Mouse (Mus musculus) adrenal gland, postnatal 4 days (tissue): ENCODE results near the gene Fam69b. TPM values are rescaled to one million over a fixed set of nuclear protein-coding genes. Genes with fewer than 3 reads are reported as not detected.

Source experiments
- DNase-seq, 2 experiments: peaks; one replicate each; pipeline ENCODE4 v3.0.0; 2021 to 2022; ENCODE audit warnings: low spot score in 2 of 2, mixed read lengths in 2 of 2
- total RNA-seq, 2 experiments: library from RNA; stranded (reverse); gene quantifications; 2 replicates each; pipeline ENCODE4 v1.2.3; 2021

The Fam69b gene
- total RNA-seq, 2 experiments from 2014 or later = 11.1 to 11.4 TPM

- no peak for DNase-seq
Observed at GRCm38 (mm10) chr2:26625419-26625818, 2.8 kb upstream of the Fam69b start.

GRCm38 (mm10) chr2:26626081-26626480 lies 2.2 kb upstream of the Fam69b start:
- DNase-seq = no peak

- no peak for DNase-seq
Observed at GRCm38 (mm10) chr2:26628792-26629437, 658 bp downstream of the Fam69b start.

DNA sequence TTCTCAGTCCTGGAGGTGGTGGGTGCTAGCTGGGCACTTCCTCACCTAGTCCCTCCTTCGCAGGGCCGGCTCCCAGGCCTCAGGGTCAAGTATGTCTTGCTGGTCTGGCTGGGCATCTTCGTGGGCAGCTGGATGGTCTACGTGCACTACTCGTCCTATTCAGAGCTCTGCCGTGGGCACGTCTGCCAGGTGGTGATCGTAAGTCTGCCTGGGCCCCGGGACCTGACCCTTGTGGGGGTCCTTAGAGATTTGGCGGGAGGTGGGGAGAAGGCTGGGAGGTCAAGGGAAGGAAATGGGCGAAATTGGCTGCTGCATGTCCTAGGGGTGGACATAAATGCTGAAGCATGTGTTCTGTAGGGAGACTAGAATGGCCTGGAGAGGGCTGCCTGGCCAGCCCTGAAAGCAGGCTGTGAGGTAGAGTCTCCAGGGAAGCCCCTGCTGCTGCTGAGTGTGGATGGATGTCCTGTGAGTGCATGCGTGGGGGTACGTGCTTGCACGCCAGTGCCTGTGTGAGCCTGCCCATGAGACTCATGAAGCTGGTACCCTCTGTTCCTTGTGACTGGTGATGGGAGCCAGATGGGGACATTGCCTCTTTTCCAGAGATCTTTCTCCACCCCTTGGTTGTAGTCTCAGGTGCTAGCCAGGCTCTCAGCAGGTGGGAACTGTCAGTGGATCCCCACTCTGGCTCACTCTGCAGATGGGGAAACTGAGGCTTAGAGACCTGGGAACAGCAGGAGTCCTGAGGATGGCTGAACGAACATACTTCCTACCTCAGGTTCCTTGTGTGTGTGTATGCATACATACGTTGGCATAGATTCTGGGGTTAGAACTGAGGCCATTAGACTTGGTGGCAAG lies 4.5 kb downstream of the Fam69b start:
- DNase-seq = no peak

DNA sequence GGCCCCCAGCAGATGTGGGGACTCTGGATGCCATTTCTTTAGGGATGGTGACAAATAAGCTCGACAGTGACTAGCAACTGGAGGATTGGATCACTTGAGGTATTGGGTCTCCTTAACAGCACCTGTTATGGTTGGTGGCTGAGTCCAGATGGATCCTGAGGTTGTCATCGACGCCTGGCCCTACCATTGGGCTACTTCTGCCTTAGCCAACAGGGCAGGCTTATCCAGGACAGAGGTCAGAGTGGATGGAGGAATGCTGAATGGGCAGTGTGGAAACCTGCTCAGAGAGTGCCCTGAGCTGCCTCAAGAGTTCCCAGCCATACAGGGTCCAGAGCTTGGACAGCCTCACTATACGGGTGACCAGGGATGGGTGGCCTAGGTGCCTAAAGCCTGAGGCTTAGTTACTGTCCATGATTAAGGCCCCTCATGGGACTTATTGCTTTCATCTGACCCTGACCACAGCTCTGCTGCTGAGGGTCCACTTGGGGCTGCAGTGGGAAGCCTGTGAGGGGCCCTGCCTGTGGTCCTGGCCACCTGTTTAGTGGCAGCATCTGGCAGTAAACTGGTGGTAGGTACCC lies 5.8 kb downstream of the Fam69b start:
- no peak for DNase-seq

GRCm38 (mm10) chr2:26634629-26635488 lies 6.6 kb downstream of the Fam69b start:
- DNase-seq = no peak

- no peak for DNase-seq
Observed at GRCm38 (mm10) chr2:26635489-26636324, 7.5 kb downstream of the Fam69b start.

DNA sequence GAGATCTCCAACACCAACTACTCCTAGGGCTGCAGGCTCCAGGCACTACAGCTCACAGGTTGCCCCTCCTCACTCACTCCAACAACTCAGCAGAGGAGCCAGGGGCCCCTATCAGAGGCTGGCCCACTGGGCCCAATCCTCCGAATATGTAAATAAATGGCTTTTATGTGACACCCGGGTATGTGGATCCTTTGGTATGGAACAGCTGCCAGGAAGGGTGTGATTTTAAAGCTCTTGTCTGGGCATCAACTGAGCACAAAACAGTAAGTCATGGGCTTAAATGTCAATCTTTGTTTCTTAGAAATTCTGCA lies 8.0 kb downstream of the Fam69b start:
- DNase-seq = no peak

DNA sequence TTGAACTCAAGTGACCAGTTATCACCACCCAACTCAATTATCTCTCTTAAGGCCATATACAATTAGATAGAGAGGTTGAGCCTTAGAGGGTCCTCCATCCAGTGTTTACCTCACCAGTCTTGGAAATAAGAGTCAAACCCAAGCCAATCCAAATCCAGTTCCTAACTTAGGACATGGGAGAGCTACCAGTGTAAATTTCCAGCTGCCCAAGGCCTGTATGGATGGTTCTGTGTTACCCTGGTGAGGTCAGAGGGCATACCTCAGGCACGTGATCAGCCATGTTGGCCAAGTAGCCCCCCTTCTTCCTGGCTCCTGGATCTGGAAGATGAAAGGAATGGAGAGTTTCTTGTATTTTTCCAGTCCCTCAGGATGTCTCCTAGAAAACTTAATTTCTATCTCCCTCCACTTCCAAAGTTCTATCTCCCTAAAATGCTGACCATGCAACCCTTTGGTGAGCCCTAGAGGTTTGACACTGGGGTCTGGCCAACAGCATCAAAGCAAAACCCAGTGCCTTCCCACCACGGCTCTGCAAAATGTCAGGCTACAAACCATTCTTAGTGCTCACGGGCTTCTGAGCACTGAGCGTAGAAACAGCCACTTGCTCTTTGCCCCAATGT lies 9.2 kb downstream of the Fam69b start:
- no peak for DNase-seq

- DNase-seq = no peak
Observed at GRCm38 (mm10) chr2:26638039-26638438, 9.8 kb downstream of the Fam69b start.

- no peak for DNase-seq
Observed at GRCm38 (mm10) chr2:26638572-26638971, 10.3 kb downstream of the Fam69b start.

GRCm38 (mm10) chr2:26639083-26639482 lies 10.8 kb downstream of the Fam69b start:
- no peak for DNase-seq

GRCm38 (mm10) chr2:26639838-26640830 lies 11.9 kb downstream of the Fam69b start:
- DNase-seq = peak; percentile 95 to 99

DNA sequence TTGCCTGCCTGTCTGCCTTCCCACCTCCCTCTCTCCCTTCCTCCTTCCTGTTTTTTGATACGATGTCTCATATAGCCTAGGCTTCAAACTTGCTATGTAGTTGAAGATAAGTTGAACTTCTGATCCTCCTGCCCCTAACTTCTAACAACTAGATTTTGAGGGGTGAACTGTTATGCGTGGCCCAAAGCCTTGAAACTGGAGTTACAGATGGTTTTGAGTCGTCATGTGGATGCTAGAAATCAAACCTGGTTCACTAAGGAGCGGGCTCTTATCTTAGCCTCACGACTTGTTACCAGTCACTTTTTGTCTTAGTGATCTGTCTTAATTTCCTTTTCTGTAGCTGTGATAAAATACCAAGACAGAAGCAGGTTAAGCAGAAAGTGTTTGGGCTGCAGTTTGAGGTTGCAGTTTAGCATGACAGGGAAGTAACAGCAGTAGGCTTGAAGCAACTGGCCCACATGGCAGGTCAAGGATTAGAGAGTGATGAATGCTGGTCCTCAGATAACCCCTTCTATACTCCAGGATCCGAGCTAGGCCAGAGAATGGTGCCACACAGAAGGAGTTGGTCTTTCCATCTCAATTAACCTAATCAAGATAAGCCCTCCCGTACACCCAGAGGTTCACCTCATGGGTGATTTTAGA lies 12.9 kb downstream of the Fam69b start:
- DNase-seq = no peak

DNA sequence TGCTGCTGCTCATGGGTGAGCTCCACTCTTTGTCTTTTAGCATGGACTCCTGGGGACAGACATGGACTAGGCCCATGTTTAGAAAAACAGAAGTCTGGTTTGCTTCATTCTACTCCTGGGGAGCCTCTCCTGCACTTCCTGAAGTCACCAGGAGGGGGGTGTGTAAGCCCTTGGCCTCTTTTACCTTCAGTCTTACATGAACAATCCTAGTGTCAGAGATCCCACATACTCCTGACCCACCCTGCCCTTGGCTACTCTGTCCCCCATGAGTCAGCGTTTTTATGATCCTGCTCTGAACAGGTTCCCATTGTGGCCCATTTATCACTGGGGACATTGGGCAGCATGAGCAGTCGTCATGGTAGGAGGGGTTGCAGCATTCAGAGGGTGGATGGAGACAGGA lies 15.7 kb downstream of the Fam69b start:
- no peak for DNase-seq

DNA sequence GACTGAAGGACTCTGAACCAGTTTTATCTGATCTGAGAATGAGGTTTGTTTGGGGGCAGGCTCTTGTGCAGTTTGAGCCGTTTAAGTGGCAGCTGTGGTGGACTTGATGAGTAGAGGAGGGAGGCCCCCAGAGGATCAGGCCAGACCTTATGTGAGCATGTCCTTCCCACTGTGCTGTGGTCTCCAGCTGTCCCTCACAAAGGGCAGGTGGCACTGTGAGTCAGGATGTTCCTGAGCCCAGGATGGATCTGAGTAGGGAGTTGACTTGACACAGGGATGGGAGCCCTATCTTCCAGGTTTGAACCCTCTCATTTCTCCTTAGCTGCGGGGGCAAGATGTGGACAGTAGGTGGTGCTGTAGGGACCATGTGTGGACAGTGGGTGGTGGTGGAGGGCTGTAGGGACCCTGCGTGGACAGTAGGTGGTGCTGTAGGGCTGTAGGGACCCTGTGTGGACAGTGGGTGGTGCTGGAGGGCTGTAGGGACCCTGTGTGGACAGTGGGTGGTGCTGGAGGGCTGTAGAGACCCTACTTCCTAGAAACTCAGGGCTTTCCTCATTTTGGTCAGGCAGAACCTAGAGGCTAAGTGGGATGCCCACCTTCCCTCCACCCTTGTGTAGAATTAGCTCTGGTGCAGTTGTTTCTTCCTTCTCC lies 18.5 kb downstream of the Fam69b start:
- DNase-seq = peak; percentile 38 to 42

DNA sequence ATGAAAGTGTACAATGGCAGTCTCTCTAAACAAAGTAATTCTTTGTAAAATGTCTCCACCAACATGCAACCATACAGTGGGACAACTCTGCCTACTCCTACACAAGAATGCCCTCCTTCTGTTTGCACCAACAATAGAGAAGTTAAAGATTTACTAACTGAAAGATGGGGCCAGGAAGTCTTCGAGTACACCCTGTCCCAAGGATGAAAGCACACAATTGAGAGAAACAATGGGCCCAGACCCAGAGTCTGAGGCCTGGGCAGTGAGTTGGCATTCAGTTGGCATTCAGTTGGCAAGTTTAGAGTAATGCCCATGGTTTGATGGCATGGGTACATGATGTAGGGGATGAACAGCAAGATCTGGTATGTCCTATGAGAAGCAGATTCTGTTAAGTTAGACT lies 26.4 kb downstream of the Fam69b start:
- no peak for DNase-seq

- DNase-seq = no peak
Observed at GRCm38 (mm10) chr2:26657426-26657825, 29.2 kb downstream of the Fam69b start.
